Mouse (Mus musculus) skeletal muscle tissue, adult 2 months (tissue): ENCODE measurements at regions not wholly inside any gene's neighbourhood (a gene's known extent, or its start where the extent isn't known, plus 50 kb on each side); places are given as distances from the start of the nearest gene placed in this dataset.
A peak's percentile ranks its signal among the peaks of the same experiment; 100 is the strongest.

Experiments used
- DNase-seq: peaks from one replicate; pipeline ENCODE4 v3.0.0-alpha.2; 2012; ENCODE audit warnings: low read depth, low spot score

DNA sequence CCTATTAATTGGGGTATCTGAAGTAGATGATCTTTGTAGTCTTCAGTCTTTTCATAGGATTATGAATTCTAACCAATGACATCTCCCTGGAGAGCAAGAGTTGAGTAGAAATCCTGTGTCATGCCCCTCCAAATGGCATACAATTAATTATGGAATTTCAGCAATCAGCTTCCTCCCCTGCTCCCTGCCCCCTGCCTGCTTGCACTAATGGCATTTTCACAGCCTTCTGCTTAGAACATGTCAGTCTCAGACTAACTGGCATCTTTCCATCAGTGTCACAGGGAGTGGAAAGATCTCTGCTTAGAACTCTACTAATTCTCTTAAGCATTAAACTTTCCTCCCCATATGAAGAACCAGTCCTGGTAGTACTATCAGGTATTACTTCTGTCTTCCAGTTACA lies 581.8 kb upstream of the Camk1g start:
- no peak for DNase-seq

- DNase-seq = no peak
Observed at GRCm38 (mm10) chr1:193949817-193950216, 579.7 kb upstream of the Camk1g start.

- DNase-seq = no peak
Observed at GRCm38 (mm10) chr1:193946953-193947586, 577.0 kb upstream of the Camk1g start.

- DNase-seq = no peak
Observed at GRCm38 (mm10) chr1:193935969-193936368, 565.9 kb upstream of the Camk1g start.

DNA sequence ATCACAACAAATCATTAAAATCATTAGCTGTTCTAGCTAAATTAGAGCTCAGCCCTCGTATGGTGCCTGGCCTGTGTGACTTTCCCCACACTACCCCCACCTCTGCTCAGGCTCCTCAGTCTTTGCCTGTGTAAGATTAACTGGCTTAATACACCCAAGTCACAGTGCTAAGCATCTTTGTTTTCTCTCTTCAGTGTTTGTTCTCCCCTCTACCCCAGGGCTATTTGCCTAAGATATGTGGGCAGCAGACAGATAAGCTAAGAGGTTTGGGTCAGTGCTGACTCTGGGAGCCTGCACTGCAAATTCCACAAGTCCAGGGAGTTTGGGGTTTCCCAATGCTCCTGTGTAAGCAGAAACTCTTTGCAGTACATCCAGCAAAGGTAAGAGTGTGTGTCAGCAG lies 564.2 kb upstream of the Camk1g start:
- no peak for DNase-seq

DNA sequence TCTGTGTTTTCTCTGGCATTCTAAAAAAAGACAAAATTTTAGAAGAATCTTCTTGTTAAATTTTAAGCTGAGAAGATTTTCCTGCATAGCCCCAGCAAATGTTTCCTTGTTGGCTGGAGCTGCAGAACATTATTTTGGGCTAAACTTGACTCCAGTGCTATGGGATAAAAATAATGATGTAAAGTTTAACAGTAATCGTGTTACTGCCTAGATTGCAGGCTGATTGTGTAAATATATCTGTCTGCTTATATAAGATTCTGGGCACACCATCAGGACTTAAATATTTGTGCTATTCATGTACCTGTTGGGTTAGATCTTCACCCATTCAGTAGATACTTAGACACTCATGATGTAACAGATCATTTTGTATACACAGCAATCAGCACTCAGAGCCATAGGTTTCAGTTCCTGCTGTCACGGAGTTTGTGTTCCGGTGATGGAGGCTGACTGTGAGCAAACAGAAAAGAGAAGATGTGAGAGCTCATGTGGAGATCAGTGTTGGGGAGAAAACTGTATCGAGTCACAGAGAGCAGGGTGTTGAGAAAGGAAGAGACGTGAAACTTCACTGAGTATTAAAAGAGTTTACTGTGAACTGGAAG lies 561.1 kb upstream of the Camk1g start:
- no peak for DNase-seq

DNA sequence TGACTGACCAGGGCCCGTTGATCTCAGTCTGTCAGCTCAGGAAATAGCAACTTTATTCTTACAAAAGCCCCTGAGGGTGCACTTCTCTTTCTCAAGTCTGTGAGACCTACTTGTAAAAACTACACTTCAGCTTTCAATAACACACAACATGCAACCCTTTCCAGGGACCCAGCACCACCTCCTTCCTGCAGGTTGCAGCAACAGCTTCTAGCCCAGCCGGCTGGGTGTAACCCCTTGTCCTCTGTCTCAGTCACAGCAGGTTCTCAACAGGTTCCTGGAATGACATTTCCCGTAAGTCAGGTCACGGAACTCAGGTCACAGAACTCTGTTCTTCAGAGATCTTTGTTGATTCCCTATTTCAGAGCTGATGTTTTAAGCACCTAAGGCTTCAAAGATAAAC lies 558.5 kb upstream of the Camk1g start:
- no peak for DNase-seq

DNA sequence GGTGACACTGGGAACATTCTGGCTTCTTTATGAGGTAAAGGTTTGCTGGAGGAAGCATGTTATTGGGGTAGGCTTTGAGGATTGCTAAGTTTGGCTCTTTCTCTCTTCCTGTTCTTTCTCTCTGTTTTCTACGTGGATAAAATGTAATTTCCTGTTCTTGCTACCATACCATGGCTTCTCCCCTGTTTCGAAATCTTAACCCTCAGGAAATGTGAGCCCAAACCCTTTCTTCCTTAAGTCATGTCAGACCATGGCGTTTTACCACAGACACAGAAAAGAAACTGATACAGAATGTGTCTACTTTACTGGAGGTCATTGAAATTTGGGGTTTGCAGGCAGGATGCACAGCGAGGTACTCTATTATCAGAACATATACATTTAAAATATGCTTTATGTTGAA lies 552.7 kb upstream of the Camk1g start:
- DNase-seq = no peak

DNA sequence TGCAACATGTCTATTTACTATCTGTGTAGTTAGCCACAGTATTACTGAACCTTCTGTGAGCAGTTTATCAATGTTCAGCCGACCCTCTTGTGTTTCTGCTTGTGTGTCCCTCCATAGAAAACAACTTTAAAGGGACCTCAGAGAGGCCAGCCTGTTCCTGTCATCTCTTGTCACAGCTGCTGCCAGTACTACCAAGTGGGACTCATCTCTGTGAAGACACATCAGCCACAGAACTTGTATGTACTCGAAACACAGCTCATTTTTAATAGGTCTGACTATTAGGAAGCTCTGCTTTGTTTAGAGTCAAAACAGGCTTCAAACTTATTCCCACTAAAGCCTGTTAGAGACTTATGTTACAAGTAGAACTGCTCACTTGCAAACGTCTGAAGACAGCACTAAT lies 549.1 kb upstream of the Camk1g start:
- no peak for DNase-seq

DNA sequence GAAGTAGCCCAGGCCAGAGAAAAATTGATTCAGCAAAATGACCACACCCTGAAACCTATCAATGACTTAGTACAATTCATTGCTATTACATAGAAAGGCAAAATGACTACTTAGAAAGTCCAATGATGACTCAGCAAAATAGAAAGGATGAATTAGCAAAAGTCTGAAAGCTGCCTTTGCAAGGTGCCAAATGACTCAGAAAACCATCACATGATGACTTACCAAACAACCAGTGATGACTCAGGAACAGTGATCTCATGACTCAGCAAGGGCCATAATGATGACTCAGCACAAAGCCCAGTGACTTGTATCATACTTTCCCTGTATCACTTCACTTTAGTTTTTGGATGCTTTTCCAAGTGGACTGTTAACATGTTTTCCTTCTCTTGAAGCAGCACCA lies 535.6 kb upstream of the Camk1g start:
- no peak for DNase-seq

- DNase-seq = no peak
Observed at GRCm38 (mm10) chr1:193894072-193894471, 524.0 kb upstream of the Camk1g start.

DNA sequence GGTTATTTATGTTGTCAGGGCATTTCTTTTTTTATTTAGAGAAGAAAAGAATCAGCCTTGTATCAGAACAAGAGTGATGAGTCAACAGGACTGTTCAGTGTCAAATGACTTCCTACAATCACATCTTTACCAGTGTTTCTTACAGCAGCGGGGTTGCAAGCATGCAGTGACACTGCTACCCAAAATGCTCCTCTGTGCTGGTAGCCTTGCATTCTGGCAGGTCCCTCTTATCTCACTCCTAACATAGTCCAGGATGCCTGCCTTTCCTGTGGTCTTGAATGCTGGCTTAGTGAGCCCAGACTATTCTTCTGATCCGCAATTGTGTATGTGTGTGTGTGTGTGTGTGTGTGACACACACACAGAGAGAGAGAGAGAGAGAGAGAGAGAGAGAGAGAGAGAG lies 506.4 kb upstream of the Camk1g start:
- DNase-seq = no peak

DNA sequence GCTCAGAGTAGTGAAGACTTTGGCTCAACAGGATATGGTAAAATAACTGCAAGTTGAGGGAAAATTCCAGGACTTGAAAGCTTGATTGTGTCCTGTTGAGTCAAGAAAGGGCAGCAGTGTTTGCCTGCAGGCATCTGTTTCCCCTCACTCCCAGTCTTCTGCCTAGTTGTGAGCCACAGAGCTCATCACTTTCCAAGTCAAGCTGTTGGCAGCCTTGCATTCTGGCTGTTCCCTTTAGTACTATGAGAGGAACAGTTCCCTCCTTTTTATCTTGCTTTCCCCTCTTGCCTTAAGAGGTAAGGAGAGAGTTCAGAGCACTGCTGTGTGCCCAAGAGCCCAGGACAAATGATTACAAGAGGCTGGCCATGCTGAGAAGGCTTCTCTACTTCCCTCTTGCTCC lies 506.0 kb upstream of the Camk1g start:
- no peak for DNase-seq

DNA sequence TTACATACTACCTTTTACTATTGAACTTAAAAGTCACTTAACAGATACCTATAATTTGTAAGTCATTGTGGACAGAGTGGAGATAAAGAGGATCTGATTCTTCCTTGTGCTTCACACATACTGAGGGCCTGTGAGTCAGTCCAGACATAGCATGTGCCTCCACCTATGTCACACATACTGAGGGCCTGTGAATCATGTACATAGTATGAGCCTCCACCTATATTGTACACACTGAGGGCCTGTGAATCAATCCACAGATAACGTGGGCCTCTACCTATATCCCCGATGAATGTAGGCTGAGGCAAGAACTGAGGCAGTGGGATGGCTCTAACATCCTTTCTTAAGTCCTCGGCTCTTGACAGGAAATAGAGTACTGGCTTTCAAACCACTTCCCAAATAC lies 505.2 kb upstream of the Camk1g start:
- no peak for DNase-seq

DNA sequence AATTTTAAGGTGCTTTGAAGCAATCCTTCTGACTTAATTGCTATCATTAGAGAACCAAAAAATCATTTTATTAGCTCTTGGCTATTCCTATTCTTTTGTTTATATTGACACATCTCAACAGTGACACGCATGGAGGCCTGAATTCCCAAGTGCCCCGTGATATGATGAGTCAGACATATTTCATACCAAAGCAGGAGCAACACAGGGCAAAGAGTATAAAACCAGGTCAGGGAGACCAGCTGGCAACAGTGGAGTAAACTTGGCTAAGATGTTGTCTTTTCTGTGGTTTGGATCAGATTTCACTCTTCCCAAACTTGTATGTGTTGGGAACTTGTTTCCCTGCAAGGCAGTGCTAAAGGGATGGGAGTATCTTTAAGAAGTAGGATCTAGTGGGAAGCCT lies 500.6 kb upstream of the Camk1g start:
- DNase-seq = peak; percentile 32

GRCm38 (mm10) chr1:193868639-193869320 lies 498.7 kb upstream of the Camk1g start:
- DNase-seq = no peak

GRCm38 (mm10) chr1:193860767-193861299 lies 490.7 kb upstream of the Camk1g start:
- no peak for DNase-seq

- DNase-seq = no peak
Observed at GRCm38 (mm10) chr1:193860354-193860753, 490.3 kb upstream of the Camk1g start.

DNA sequence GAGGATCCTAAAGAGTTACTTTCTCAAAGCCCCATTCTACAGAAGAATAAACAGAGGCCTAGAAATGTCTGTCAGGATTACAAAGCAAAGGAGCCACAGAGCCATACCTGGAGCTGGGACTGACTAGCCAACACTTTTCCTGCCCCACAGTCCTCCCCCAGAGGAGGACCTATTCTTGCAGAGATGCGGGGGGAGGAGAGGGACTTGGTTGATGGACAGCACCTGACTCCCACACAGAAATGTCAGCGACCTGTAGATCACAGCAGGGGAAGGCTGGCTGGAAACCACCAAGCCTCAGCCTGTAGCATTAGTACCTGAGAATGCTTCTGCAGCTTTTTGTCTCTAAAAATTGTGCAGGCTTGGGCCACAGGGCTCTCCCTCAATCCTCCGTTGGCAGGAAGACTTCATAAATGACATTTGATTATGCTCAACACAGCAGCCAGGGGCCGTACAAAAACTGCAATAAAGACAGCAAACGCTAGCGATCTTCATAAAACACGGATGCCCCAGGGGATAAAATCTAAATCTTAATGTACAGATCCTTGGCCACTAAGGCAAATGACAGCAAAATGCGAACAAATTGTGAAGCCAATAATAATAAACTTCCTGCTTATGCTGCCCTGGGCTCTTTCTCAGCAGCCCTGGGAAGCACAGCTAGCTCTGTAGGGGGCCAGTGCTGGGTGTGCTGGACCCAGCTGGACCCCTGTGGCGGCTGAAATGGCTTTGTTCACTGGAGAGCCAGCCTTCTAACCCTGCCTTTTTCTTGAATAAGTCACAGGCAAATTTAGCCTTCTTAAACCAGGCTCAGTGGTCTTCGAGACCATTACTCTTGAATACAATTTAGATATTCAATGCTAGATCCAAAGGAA lies 489.4 kb upstream of the Camk1g start:
- no peak for DNase-seq

- DNase-seq = no peak
Observed at GRCm38 (mm10) chr1:193847922-193848321, 477.8 kb upstream of the Camk1g start.

DNA sequence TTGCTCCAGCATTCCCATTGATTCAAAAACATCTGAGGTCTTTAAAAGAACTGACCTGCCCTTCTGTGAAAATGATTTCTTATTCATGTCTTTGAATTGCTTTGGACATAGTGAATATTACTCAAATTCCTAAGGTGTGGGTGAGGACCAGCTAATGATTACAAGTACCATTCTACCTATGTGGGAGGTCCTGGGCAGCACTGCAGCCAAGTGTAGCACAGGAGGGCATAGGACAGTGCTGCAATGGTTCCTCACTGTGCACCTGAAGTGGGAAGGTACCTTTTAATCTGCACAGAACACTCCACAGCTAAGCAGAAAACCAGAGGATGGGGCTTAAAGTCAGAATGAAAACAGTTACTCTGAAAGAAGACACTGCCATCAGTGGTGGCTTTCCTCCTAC lies 474.8 kb upstream of the Camk1g start:
- DNase-seq = no peak

- peak; percentile 17 for DNase-seq
Observed at GRCm38 (mm10) chr1:193844461-193844860, 474.4 kb upstream of the Camk1g start.
